In genomic region chr8:83776632-83777031, GRCm38 (mm10) we compare ENCODE assay signal across 17 mouse cellular contexts.
"Had no signal": no experiment of that assay in that cellular context is flagged by ENCODE, and none has a peak within 500 bp of the region (broad histone marks: within the 10 kb centered on the region; RNA-seq: fewer than 3 reads in every experiment).

No protein-coding gene starts in this region.

- H3K27me3 ChIP-seq: kidney, embryonic 15.5 days; liver, embryonic 13.5 days had no signal

- H3K36me3 ChIP-seq: kidney, embryonic 15.5 days; liver, embryonic 13.5 days; midbrain, embryonic 12.5 days; midbrain, embryonic 15.5 days had no signal

- ATAC-seq: midbrain, embryonic 15.5 days had no signal

- H3K9me3 ChIP-seq: kidney, embryonic 15.5 days; liver, embryonic 13.5 days; midbrain, embryonic 12.5 days; midbrain, embryonic 15.5 days had no signal

- H3K27ac ChIP-seq: kidney, embryonic 15.5 days; left cerebral cortex, adult 2 months; liver, embryonic 13.5 days; macrophage; midbrain, embryonic 12.5 days; midbrain, embryonic 15.5 days had no signal

- H3K9ac ChIP-seq: kidney, embryonic 15.5 days; liver, embryonic 13.5 days; midbrain, embryonic 12.5 days; midbrain, embryonic 15.5 days had no signal

- H3K4me3 ChIP-seq: kidney, embryonic 15.5 days; left cerebral cortex, adult 2 months; liver, embryonic 13.5 days; midbrain, embryonic 12.5 days; midbrain, embryonic 15.5 days; myocyte had no signal

- DNase-seq: kidney, adult 11 months; kidney, adult 8-10 months; kidney, postnatal 10 days; kidney, postnatal 36 days; layer of hippocampus, postnatal 36 days; liver, embryonic 13.5 days; lung, adult 2 months; right cerebral cortex, adult 18-20 months; right cerebral cortex, postnatal 14 days; thymus, postnatal 14 days; thymus, postnatal 4 days had no signal

- H3K4me2 ChIP-seq: kidney, embryonic 15.5 days; liver, embryonic 13.5 days; midbrain, embryonic 12.5 days; midbrain, embryonic 15.5 days had no signal
